In genomic region chr17:50069897-50070636, GRCm38 (mm10) we compare ENCODE assay signal across 9 mouse cellular contexts.
A peak's percentile ranks its signal among the peaks of the same experiment; 100 is the strongest.
DNase-seq lines count a peak whose midpoint lies in the region; ATAC-seq and TF ChIP-seq lines count a peak whose summit lies in the region.
"Had no signal": no experiment of that assay in that cellular context is flagged by ENCODE, and none has a peak within 500 bp of the region (broad histone marks: within the 10 kb centered on the region; RNA-seq: fewer than 3 reads in every experiment).

No protein-coding gene starts in this region.

- 0 out of 2 replicates have a peak, but pooled peaks have one; percentile 15 for TF ChIP-seq EP300 in heart, adult 2 months (IDR thresholded peaks at IDR 0.05; ENCODE audit: insufficient read depth, low read depth, low read length)

- 63% methylated on average over 10 of the region's 10 CpGs for WGBS in forebrain, embryonic 13.5 days
- WGBS in forebrain, embryonic 10.5 days: 71% methylated on average over 10 of the region's 10 CpGs
- 34% methylated on average over 10 of the region's 10 CpGs for WGBS in heart, adult 2 months

- DNase-seq in forebrain, embryonic 10.5 days (ENCODE audit: extremely low spot score, low spot score): no peak
- DNase-seq in ZHBTc4 (ENCODE audit: low read depth, low spot score) (peak; percentile 23), liver (peak; percentile 71)
- peak in 1 of 2 experiments; percentile 70 for DNase-seq in heart, adult 2 months
- DNase-seq in cerebellum, adult 11 months: no peak
- DNase-seq in cerebellum, postnatal 10 days: no peak
- no peak for DNase-seq in urinary bladder, adult 18-20 months (ENCODE audit: low spot score in 2 of 2)

- no peak overlapping the region for H3K4me2 ChIP-seq in forebrain, embryonic 13.5 days
- H3K4me2 ChIP-seq: neural tube, embryonic 12.5 days had no signal

- no peaks in the 10 kb centered on the region for H3K36me3 ChIP-seq in forebrain, embryonic 13.5 days (ENCODE audit: poor library complexity, severe bottlenecking)
- H3K36me3 ChIP-seq in forebrain, embryonic 10.5 days (replicated peaks): no peaks in the 10 kb centered on the region
- H3K36me3 ChIP-seq in heart, adult 2 months (ENCODE audit: control insufficient read depth, insufficient read depth, low read length): peaks cover 4% of the 10 kb centered on the region
- H3K36me3 ChIP-seq: neural tube, embryonic 12.5 days had no signal

- H3K9ac ChIP-seq in forebrain, embryonic 13.5 days: no peak overlapping the region
- no peak overlapping the region; the same call in 1 of the 2 replicates for H3K9ac ChIP-seq in heart, adult 2 months (ENCODE audit: low read depth, low read length)
- H3K9ac ChIP-seq: neural tube, embryonic 12.5 days had no signal

- 0 out of 2 replicates have a peak overlapping the region, but pooled peaks have one; percentile 6 for H3K27ac ChIP-seq in forebrain, embryonic 13.5 days
- H3K27ac ChIP-seq in forebrain, embryonic 10.5 days: no peak overlapping the region
- H3K27ac ChIP-seq in heart, adult 2 months: peak overlapping the region; percentile 77
- H3K27ac ChIP-seq: neural tube, embryonic 12.5 days had no signal

- H3K27me3 ChIP-seq in forebrain, embryonic 13.5 days: no peaks in the 10 kb centered on the region
- H3K27me3 ChIP-seq in forebrain, embryonic 10.5 days (ENCODE audit: poor library complexity, severe bottlenecking): no peaks in the 10 kb centered on the region
- no peaks in the 10 kb centered on the region for H3K27me3 ChIP-seq in heart, adult 2 months (ENCODE audit: control insufficient read depth, insufficient read depth, low read length)
- H3K27me3 ChIP-seq: neural tube, embryonic 12.5 days had no signal

- H3K4me3 ChIP-seq in forebrain, embryonic 13.5 days: no peak overlapping the region
- H3K4me3 ChIP-seq in forebrain, embryonic 10.5 days: no peak overlapping the region
- no peak overlapping the region for H3K4me3 ChIP-seq in heart, adult 2 months
- H3K4me3 ChIP-seq: neural tube, embryonic 12.5 days had no signal

- intact Hi-C loops in heart, adult 2 months (cut with DNase I): no loop called here

- TF ChIP-seq CTCF in heart, adult 2 months (IDR thresholded peaks at IDR 0.05): no peak

- H3K79me2 ChIP-seq in heart, adult 2 months (replicated peaks; ENCODE audit: control insufficient read depth, insufficient read depth, low read length): no peaks in the 10 kb centered on the region

- H3K9me3 ChIP-seq in forebrain, embryonic 13.5 days (replicated peaks): no peaks in the 10 kb centered on the region
- no peaks in the 10 kb centered on the region for H3K9me3 ChIP-seq in forebrain, embryonic 10.5 days
- H3K9me3 ChIP-seq: neural tube, embryonic 12.5 days had no signal

- peaks cover 7% of the 10 kb centered on the region; the same call in 1 of the 2 replicates for H3K4me1 ChIP-seq in forebrain, embryonic 13.5 days
- peaks cover 16% of the 10 kb centered on the region for H3K4me1 ChIP-seq in forebrain, embryonic 10.5 days
- H3K4me1 ChIP-seq in heart, adult 2 months (ENCODE audit: control insufficient read depth, insufficient read depth, low read length): peaks cover 4% of the 10 kb centered on the region; the same call in 1 of the 2 replicates
- H3K4me1 ChIP-seq: neural tube, embryonic 12.5 days had no signal

- peak; percentile 60; the same call in 1 of the 2 replicates for ATAC-seq in forebrain, embryonic 13.5 days

- no peak for TF ChIP-seq POLR2A in heart, adult 2 months (IDR thresholded peaks at IDR 0.05; ENCODE audit: insufficient read depth, low read depth, low read length)

Comparison
In these comparisons a context has a peak if more than half of its experiments do, and no peak if none do; other contexts are left out.
1. DNase-seq: peak in ZHBTc4 (single experiment) and liver (single experiment); none in forebrain, embryonic 10.5 days (single experiment), cerebellum, adult 11 months (single experiment), cerebellum, postnatal 10 days (0 of 2) and urinary bladder, adult 18-20 months (0 of 2).